Mouse (Mus musculus): ENCODE measurements around the gene Limch1. TPM values are rescaled to one million over a fixed set of nuclear protein-coding genes. Genes with fewer than 3 reads are reported as not detected.

The Limch1 gene
- polyA plus RNA-seq, 1 experiment from 2014 or later: 28.2 TPM

DNA sequence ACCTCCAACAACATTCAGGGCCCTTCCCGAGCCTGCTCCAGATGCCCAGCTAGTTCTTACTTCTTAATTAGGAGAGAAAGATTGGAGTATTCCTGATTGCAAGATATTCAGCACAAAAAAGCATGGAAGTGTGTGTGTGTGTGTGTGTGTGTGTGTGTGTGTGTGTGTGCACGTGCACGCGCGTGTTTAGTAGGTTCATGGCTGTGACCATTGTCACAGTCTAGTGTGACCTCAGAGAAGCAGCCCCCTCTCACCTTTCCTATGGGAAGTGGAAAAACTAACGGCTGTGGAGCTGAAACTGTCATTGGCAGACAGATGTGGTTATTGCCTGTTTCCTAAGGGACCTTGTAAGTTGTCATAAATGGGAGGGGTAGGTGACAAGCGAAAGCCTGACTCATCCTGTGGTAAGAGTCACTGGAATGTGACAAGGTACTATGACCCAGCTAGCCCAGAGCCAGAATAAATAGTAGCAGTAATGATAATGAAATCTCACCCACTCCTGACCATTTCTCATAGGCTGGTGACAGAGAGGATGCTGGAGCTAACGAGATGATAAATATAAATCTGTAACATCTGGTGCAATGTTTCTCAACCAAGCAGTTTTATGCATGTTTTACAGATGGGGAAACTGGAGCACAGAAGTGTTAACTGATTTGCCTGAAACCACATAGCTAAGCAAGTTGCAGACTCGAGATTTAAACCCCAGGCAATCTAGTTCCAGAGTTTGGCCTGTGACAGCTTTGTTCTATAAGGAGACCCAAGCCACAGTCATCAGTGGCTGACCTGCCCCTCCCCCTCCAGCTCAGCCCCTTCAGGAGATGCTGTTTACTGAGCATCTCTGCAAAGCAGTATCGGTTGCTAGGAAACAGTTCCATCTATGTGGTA is 11.4 kb downstream of the Limch1 start:
- H3K4me3 ChIP-seq (ENCODE audit: control insufficient read depth in 1 of 2, insufficient read depth in 1 of 2, low read depth in 1 of 2, low read length in 2 of 2): no peak overlapping the region
- no peak overlapping the region for H3K27ac ChIP-seq (replicated peaks in 1 of 2; ENCODE audit: control insufficient read depth in 1 of 2, insufficient read depth in 1 of 2, low read depth in 2 of 2, low read length in 2 of 2)
- H3K9ac ChIP-seq (ENCODE audit: low read length): no peak overlapping the region
- no peaks in the 10 kb centered on the region for H3K9me3 ChIP-seq (ENCODE audit: control insufficient read depth, low read length)
- H3K4me2 ChIP-seq (ENCODE audit: low read length): no peak overlapping the region
- H3K36me3 ChIP-seq (ENCODE audit: control insufficient read depth, insufficient read depth, low read length): no peaks in the 10 kb centered on the region
- H3K27me3 ChIP-seq (ENCODE audit: control insufficient read depth, insufficient read depth, low read length): peaks cover 6% of the 10 kb centered on the region; the same call in 1 of the 2 replicates
- peaks cover 8 to 9% of the 10 kb centered on the region in 2 experiments; a peak in 3 of 4 replicates for H3K4me1 ChIP-seq (ENCODE audit: control insufficient read depth in 2 of 2, insufficient read depth in 2 of 2, low read length in 2 of 2)
- WGBS: 68% methylated on average over 10 of the region's 10 CpGs
- ATAC-seq (ENCODE audit: insufficient number of reproducible peaks, insufficient read depth, low FRiP score, low read depth): no peak

- Histone ChIP-seq H3K9ac (ENCODE audit: low read length) (no peak overlapping the region), H3K4me2 (ENCODE audit: low read length) (no peak overlapping the region), H3K36me3 (ENCODE audit: control insufficient read depth, insufficient read depth, low read length) (no peaks in the 10 kb centered on the region), H3K27me3 (ENCODE audit: control insufficient read depth, insufficient read depth, low read length) (peaks cover 6% of the 10 kb centered on the region; the same call in 1 of the 2 replicates), H3K27ac (replicated peaks in 1 of 2; ENCODE audit: control insufficient read depth in 1 of 2, insufficient read depth in 1 of 2, low read depth in 2 of 2, low read length in 2 of 2) (no peak overlapping the region), H3K9me3 (ENCODE audit: control insufficient read depth, low read length) (no peaks in the 10 kb centered on the region), H3K4me1 (ENCODE audit: control insufficient read depth in 2 of 2, insufficient read depth in 2 of 2, low read length in 2 of 2) (peaks cover 3 to 5% of the 10 kb centered on the region in 2 experiments; a peak in 3 of 4 replicates), H3K4me3 (ENCODE audit: control insufficient read depth in 1 of 2, insufficient read depth in 1 of 2, low read depth in 1 of 2, low read length in 2 of 2) (no peak overlapping the region)
- 66% methylated on average over 2 of the region's 2 CpGs for WGBS
- ATAC-seq (ENCODE audit: insufficient number of reproducible peaks, insufficient read depth, low FRiP score, low read depth): no peak
Measured at GRCm38 (mm10) chr5:66757706-66758237, 12.1 kb downstream of the Limch1 start.

GRCm38 (mm10) chr5:66759354-66759753 is 13.7 kb downstream of the Limch1 start:
- ATAC-seq (ENCODE audit: insufficient number of reproducible peaks, insufficient read depth, low FRiP score, low read depth): no peak
- H3K27me3 ChIP-seq (ENCODE audit: control insufficient read depth, insufficient read depth, low read length): peaks cover 10% of the 10 kb centered on the region; the same call in 1 of the 2 replicates

GRCm38 (mm10) chr5:66760747-66761146 is 15.1 kb downstream of the Limch1 start:
- H3K4me1 ChIP-seq (ENCODE audit: control insufficient read depth in 2 of 2, insufficient read depth in 2 of 2, low read length in 2 of 2): peaks cover 2 to 3% of the 10 kb centered on the region in 2 experiments; a peak in 1 of 4 replicates
- ATAC-seq (ENCODE audit: insufficient number of reproducible peaks, insufficient read depth, low FRiP score, low read depth): no peak
- 65% methylated on average over 10 of the region's 10 CpGs for WGBS
- no peaks in the 10 kb centered on the region for H3K36me3 ChIP-seq (ENCODE audit: control insufficient read depth, insufficient read depth, low read length)
- H3K4me2 ChIP-seq (ENCODE audit: low read length): no peak overlapping the region
- H3K9me3 ChIP-seq (ENCODE audit: control insufficient read depth, low read length): no peaks in the 10 kb centered on the region
- no peak overlapping the region for H3K4me3 ChIP-seq (ENCODE audit: control insufficient read depth in 1 of 2, insufficient read depth in 1 of 2, low read depth in 1 of 2, low read length in 2 of 2)
- H3K27me3 ChIP-seq (ENCODE audit: control insufficient read depth, insufficient read depth, low read length): peaks cover 9% of the 10 kb centered on the region; the same call in 1 of the 2 replicates
- no peak overlapping the region for H3K9ac ChIP-seq (ENCODE audit: low read length)
- no peak overlapping the region for H3K27ac ChIP-seq (replicated peaks in 1 of 2; ENCODE audit: control insufficient read depth in 1 of 2, insufficient read depth in 1 of 2, low read depth in 2 of 2, low read length in 2 of 2)

More at GRCm38 (mm10) chr5:66759354-66759753, 13.7 kb downstream of the Limch1 start:
- Histone ChIP-seq H3K9ac (ENCODE audit: low read length) (no peak overlapping the region), H3K4me1 (ENCODE audit: control insufficient read depth in 2 of 2, insufficient read depth in 2 of 2, low read length in 2 of 2) (peaks cover 2 to 3% of the 10 kb centered on the region in 2 experiments; a peak in 1 of 4 replicates), H3K9me3 (ENCODE audit: control insufficient read depth, low read length) (no peaks in the 10 kb centered on the region), H3K36me3 (ENCODE audit: control insufficient read depth, insufficient read depth, low read length) (no peaks in the 10 kb centered on the region), H3K4me3 (ENCODE audit: control insufficient read depth in 1 of 2, insufficient read depth in 1 of 2, low read depth in 1 of 2, low read length in 2 of 2) (no peak overlapping the region), H3K27ac (replicated peaks in 1 of 2; ENCODE audit: control insufficient read depth in 1 of 2, insufficient read depth in 1 of 2, low read depth in 2 of 2, low read length in 2 of 2) (no peak overlapping the region), H3K4me2 (ENCODE audit: low read length) (no peak overlapping the region)
- WGBS: 61% methylated on average over 2 of the region's 2 CpGs

DNA sequence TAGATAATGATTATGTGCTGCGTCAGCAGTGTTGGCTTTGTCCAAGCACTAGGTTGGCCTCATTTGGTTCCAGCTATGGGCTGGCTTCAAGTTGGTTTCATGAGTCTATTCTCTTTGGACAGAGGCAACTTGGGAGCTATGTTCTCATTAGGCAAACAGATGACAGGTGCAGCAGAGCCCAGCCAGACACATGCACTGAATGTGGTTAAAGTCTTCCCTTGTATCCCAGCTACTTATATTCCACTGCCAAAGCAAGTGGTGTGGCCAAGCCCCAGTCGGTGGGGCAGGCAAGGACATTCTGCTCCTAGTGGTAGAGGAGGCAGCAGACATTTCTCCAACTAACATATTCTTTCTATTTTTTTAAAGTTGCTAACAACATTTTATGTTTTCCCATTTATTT is 16.4 kb downstream of the Limch1 start:
- H3K9ac ChIP-seq (ENCODE audit: low read length): no peak overlapping the region
- H3K4me3 ChIP-seq (ENCODE audit: control insufficient read depth in 1 of 2, insufficient read depth in 1 of 2, low read depth in 1 of 2, low read length in 2 of 2): no peak overlapping the region
- WGBS: 75% methylated on average over 2 of the region's 2 CpGs
- no peaks in the 10 kb centered on the region for H3K36me3 ChIP-seq (ENCODE audit: control insufficient read depth, insufficient read depth, low read length)
- H3K27ac ChIP-seq (replicated peaks in 1 of 2; ENCODE audit: control insufficient read depth in 1 of 2, insufficient read depth in 1 of 2, low read depth in 2 of 2, low read length in 2 of 2): no peak overlapping the region
- no peak for ATAC-seq (ENCODE audit: insufficient number of reproducible peaks, insufficient read depth, low FRiP score, low read depth)
- 0 out of 4 replicates have a peak, but pooled peaks cover 0 to 2% of the 10 kb centered on the region in 2 experiments for H3K4me1 ChIP-seq (ENCODE audit: control insufficient read depth in 2 of 2, insufficient read depth in 2 of 2, low read length in 2 of 2)
- H3K9me3 ChIP-seq (ENCODE audit: control insufficient read depth, low read length): no peaks in the 10 kb centered on the region
- H3K4me2 ChIP-seq (ENCODE audit: low read length): no peak overlapping the region
- H3K27me3 ChIP-seq (ENCODE audit: control insufficient read depth, insufficient read depth, low read length): peaks cover 4% of the 10 kb centered on the region; the same call in 1 of the 2 replicates

DNA sequence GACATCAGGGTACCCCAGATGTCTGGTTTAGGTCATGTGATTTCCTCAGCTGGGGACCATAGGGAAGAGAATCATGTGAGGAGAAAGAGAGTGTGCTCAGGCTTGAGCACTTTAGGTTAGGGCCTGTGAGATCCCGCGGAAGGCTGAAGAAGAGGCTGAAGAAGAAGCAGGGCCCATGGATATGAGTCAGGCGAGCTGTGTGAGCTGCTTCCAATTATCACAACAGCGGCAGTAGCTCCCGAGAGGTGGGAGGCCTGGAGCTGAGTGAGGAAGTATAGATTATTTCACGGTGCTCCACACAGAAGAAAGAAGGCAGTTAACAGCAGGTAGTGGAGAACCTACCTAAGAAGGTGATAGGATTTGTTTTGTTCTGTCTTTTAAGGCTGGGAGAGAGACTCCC is 18.5 kb downstream of the Limch1 start:
- Histone ChIP-seq H3K9ac (ENCODE audit: low read length) (no peak overlapping the region), H3K9me3 (ENCODE audit: control insufficient read depth, low read length) (no peaks in the 10 kb centered on the region), H3K4me2 (ENCODE audit: low read length) (no peak overlapping the region), H3K27ac (replicated peaks in 1 of 2; ENCODE audit: control insufficient read depth in 1 of 2, insufficient read depth in 1 of 2, low read depth in 2 of 2, low read length in 2 of 2) (no peak overlapping the region), H3K27me3 (ENCODE audit: control insufficient read depth, insufficient read depth, low read length) (peaks cover 11% of the 10 kb centered on the region; the same call in 1 of the 2 replicates), H3K4me1 (ENCODE audit: control insufficient read depth in 2 of 2, insufficient read depth in 2 of 2, low read length in 2 of 2) (peaks cover 0 to 4% of the 10 kb centered on the region in 2 experiments; a peak in 3 of 4 replicates), H3K4me3 (ENCODE audit: control insufficient read depth in 1 of 2, insufficient read depth in 1 of 2, low read depth in 1 of 2, low read length in 2 of 2) (no peak overlapping the region), H3K36me3 (ENCODE audit: control insufficient read depth, insufficient read depth, low read length) (no peaks in the 10 kb centered on the region)
- ATAC-seq (ENCODE audit: insufficient number of reproducible peaks, insufficient read depth, low FRiP score, low read depth): no peak
- 71% methylated on average over 6 of the region's 6 CpGs for WGBS

- WGBS: 65% methylated on average over 2 of the region's 2 CpGs
- H3K9ac ChIP-seq (ENCODE audit: low read length): no peak overlapping the region
- 0 out of 2 replicates have a peak, but pooled peaks cover 11% of the 10 kb centered on the region for H3K27me3 ChIP-seq (ENCODE audit: control insufficient read depth, insufficient read depth, low read length)
- H3K9me3 ChIP-seq (ENCODE audit: control insufficient read depth, low read length): no peaks in the 10 kb centered on the region
- no peak overlapping the region for H3K27ac ChIP-seq (replicated peaks in 1 of 2; ENCODE audit: control insufficient read depth in 1 of 2, insufficient read depth in 1 of 2, low read depth in 2 of 2, low read length in 2 of 2)
- no peaks in the 10 kb centered on the region for H3K36me3 ChIP-seq (ENCODE audit: control insufficient read depth, insufficient read depth, low read length)
- H3K4me2 ChIP-seq (ENCODE audit: low read length): no peak overlapping the region
- no peak overlapping the region for H3K4me3 ChIP-seq (ENCODE audit: control insufficient read depth in 1 of 2, insufficient read depth in 1 of 2, low read depth in 1 of 2, low read length in 2 of 2)
- ATAC-seq (ENCODE audit: insufficient number of reproducible peaks, insufficient read depth, low FRiP score, low read depth): no peak
- H3K4me1 ChIP-seq (ENCODE audit: control insufficient read depth in 2 of 2, insufficient read depth in 2 of 2, low read length in 2 of 2): peaks cover 0 to 3% of the 10 kb centered on the region in 2 experiments; a peak in 3 of 4 replicates
Measured at GRCm38 (mm10) chr5:66765911-66766310, 20.3 kb downstream of the Limch1 start.

All from heart, embryonic 14.5 days (tissue).